Mouse (Mus musculus) thymus, adult 2 months (tissue): ENCODE results near the gene Nelfcd. TPM values are rescaled to one million over a fixed set of nuclear protein-coding genes. Genes with fewer than 3 reads are reported as not detected.
A peak's percentile ranks its signal among the peaks of the same experiment; 100 is the strongest.

Experiments
- DNase-seq: peaks from one replicate; pipeline ENCODE4 v3.0.0; 2021
- H3K27ac ChIP-seq: fragments of 200-500 bp; 2 replicates; pipeline ENCODE4 v1.5.1; 2012; ENCODE audit warnings: low read length, control low read depth; ENCODE audit not compliant: control insufficient read depth, insufficient read depth
- H3K27me3 ChIP-seq: fragments of 200-500 bp; 2 replicates; pipeline ENCODE4 v1.6.1; 2012; ENCODE audit warnings: mild to moderate bottlenecking, low read length, moderate library complexity, mixed read lengths; ENCODE audit not compliant: control insufficient read depth, insufficient read depth
- H3K36me3 ChIP-seq: fragments of 200-500 bp; 2 replicates; pipeline ENCODE4 v1.6.1; 2012; ENCODE audit warnings: mild to moderate bottlenecking, low read length, moderate library complexity; ENCODE audit not compliant: control insufficient read depth, insufficient read depth
- H3K4me1 ChIP-seq: fragments of 200-500 bp; replicated peaks from 2 replicates; pipeline ENCODE4 v1.6.1; 2012; ENCODE audit warnings: low read length; ENCODE audit not compliant: control insufficient read depth, insufficient read depth
- H3K4me3 ChIP-seq: fragments of 200-500 bp; 2 replicates; pipeline ENCODE4 v1.5.1; 2012; ENCODE audit warnings: mild to moderate bottlenecking, low read length, control low read depth, moderate library complexity; ENCODE audit not compliant: control insufficient read depth, insufficient read depth
- CTCF ChIP-seq: fragments of 200-500 bp; IDR thresholded peaks from 2 replicates; pipeline ENCODE4 v1.5.1; 2012; ENCODE audit warnings: mild to moderate bottlenecking, control low read depth, low read length, moderate library complexity, borderline replicate concordance; ENCODE audit not compliant: control insufficient read depth, poor library complexity, insufficient read depth; ENCODE audit errors: extremely low read depth
- POLR2A ChIP-seq: fragments of 200-500 bp; IDR thresholded peaks from 2 replicates; pipeline ENCODE4 v1.6.1; 2012; ENCODE audit warnings: mild to moderate bottlenecking, low read length, control low read depth, moderate library complexity; ENCODE audit not compliant: control insufficient read depth, poor library complexity, insufficient read depth; ENCODE audit errors: extremely low read depth
- WGBS: fragments of 180-500 bp; shearing (Covaris S2); methylation state at CpG from one replicate; pipeline ENCODE4 v1.1.7; 2018; 5-methylcytosine and 5-hydroxymethylcytosine counted together
- polyA plus RNA-seq: library from polyadenylated mRNA; depleted of rRNA; stranded (reverse); fragments of >200 nt; gene quantifications from 2 replicates; pipeline ENCODE4 v1.2.3, GENCODE M21; 2012; rRNA removed

Gene Nelfcd
- polyA plus RNA-seq, 1 experiment = 99.3 TPM

- H3K27ac ChIP-seq = 0 out of 2 replicates have a peak overlapping the region, but pooled peaks have one; percentile 13
- H3K27me3 ChIP-seq = no peaks in the 10 kb centered on the region
- peaks cover 17% of the 10 kb centered on the region for H3K4me1 ChIP-seq
- no peaks in the 10 kb centered on the region for H3K36me3 ChIP-seq
- no peak for TF ChIP-seq POLR2A
- no peak for DNase-seq
- WGBS = 8% methylated on average over 30 of the region's 30 CpGs
- peak overlapping the region; percentile 79 for H3K4me3 ChIP-seq
Measured at GRCm38 (mm10) chr2:174472407-174472806, 56.8 kb downstream of the Nelfcd start.

GRCm38 (mm10) chr2:174472818-174473549, 57.4 kb downstream of the Nelfcd start, which contains the start of gene Prelid3b:
Prelid3b (minus strand) TSS chr2:174473081.
- Histone ChIP-seq H3K4me1 (peaks cover 17% of the 10 kb centered on the region), H3K36me3 (no peaks in the 10 kb centered on the region), H3K27ac (0 out of 2 replicates have a peak within 1 kb of the TSS, but pooled peaks have one; percentile 13), H3K27me3 (no peaks in the 10 kb centered on the region), H3K4me3 (peak within 1 kb of the TSS; percentile 79)
- WGBS = under 1% methylated on average over 53 of the region's 53 CpGs
- peak; percentile 100 for DNase-seq
- TF ChIP-seq POLR2A (peak; percentile 83), CTCF (peak; percentile 64; the same call in 1 of the 2 replicates)

- no peaks in the 10 kb centered on the region for H3K36me3 ChIP-seq
- no peak overlapping the region for H3K27ac ChIP-seq
- H3K4me1 ChIP-seq = peaks cover 17% of the 10 kb centered on the region
- no peaks in the 10 kb centered on the region for H3K27me3 ChIP-seq
- TF ChIP-seq CTCF (no peak), POLR2A (no peak)
- WGBS = 89% methylated on average over 5 of the region's 5 CpGs
- no peak overlapping the region for H3K4me3 ChIP-seq
- DNase-seq = peak; percentile 6
Measured at GRCm38 (mm10) chr2:174473550-174473927, 57.9 kb downstream of the Nelfcd start.

Other genes with a start within 250 kb of the Nelfcd start
- gene Gnas, start 131.5 kb upstream of the Nelfcd start, polyA plus RNA-seq = 681 and 716 TPM in 2 replicates
- 0.07 and 0.14 TPM in 2 replicates for gene Gm20721, start 69.1 kb upstream of the Nelfcd start, polyA plus RNA-seq
- gene Ctsz, start 23.2 kb downstream of the Nelfcd start, polyA plus RNA-seq = 252 and 284 TPM in 2 replicates
- 0.48 and 1.6 TPM in 2 replicates for gene Tubb1, start 34.9 kb downstream of the Nelfcd start, polyA plus RNA-seq
- 273 and 315 TPM in 2 replicates for gene Atp5e, start 48.3 kb downstream of the Nelfcd start, polyA plus RNA-seq
- 62.8 and 67.4 TPM in 2 replicates for gene Prelid3b, start 57.3 kb downstream of the Nelfcd start, polyA plus RNA-seq
- gene Zfp831, start 227.7 kb downstream of the Nelfcd start, polyA plus RNA-seq = 3.1 TPM in 2 replicates